Mouse (Mus musculus): ENCODE results near the gene Card9. TPM values are rescaled to one million over a fixed set of nuclear protein-coding genes. Genes with fewer than 3 reads are reported as not detected.

Card9 gene
- polyA plus RNA-seq, 1 experiment from 2014 or later = 0.62 TPM

GRCm38 (mm10) chr2:26356678-26357077, 4.0 kb downstream of the Card9 start:
- Histone ChIP-seq H3K9me3 (no peaks in the 10 kb centered on the region), H3K27me3 (ENCODE audit: insufficient read depth, poor library complexity, severe bottlenecking) (peaks cover 4% of the 10 kb centered on the region), H3K27ac (no peak overlapping the region), H3K4me3 (no peak overlapping the region), H3K36me3 (no peaks in the 10 kb centered on the region), H3K4me1 (peaks cover 23% of the 10 kb centered on the region)
- no peak for DNase-seq (ENCODE audit: low spot score)
- 73% methylated on average over 7 of the region's 7 CpGs for WGBS

GRCm38 (mm10) chr2:26356231-26356630, 4.5 kb downstream of the Card9 start:
- WGBS = 68% methylated on average over 4 of the region's 4 CpGs
- Histone ChIP-seq H3K36me3 (no peaks in the 10 kb centered on the region), H3K4me3 (no peak overlapping the region), H3K4me1 (peaks cover 24% of the 10 kb centered on the region), H3K27me3 (ENCODE audit: insufficient read depth, poor library complexity, severe bottlenecking) (peaks cover 4% of the 10 kb centered on the region), H3K9me3 (no peaks in the 10 kb centered on the region), H3K27ac (no peak overlapping the region)
- no peak for DNase-seq (ENCODE audit: low spot score)

GRCm38 (mm10) chr2:26354401-26354800, 6.3 kb downstream of the Card9 start:
- no peak overlapping the region for H3K27ac ChIP-seq
- peaks cover 4% of the 10 kb centered on the region for H3K27me3 ChIP-seq (ENCODE audit: insufficient read depth, poor library complexity, severe bottlenecking)
- H3K36me3 ChIP-seq = peaks cover 11% of the 10 kb centered on the region
- WGBS = 81% methylated on average over 4 of the region's 4 CpGs
- H3K9me3 ChIP-seq = no peaks in the 10 kb centered on the region
- peaks cover 30% of the 10 kb centered on the region for H3K4me1 ChIP-seq
- no peak for DNase-seq (ENCODE audit: low spot score)
- no peak overlapping the region for H3K4me3 ChIP-seq

GRCm38 (mm10) chr2:26353066-26353980, 7.4 kb downstream of the Card9 start:
- Histone ChIP-seq H3K36me3 (peaks cover 22% of the 10 kb centered on the region), H3K4me3 (peak overlapping the region; percentile 86), H3K27ac (peak overlapping the region; percentile 97; the same call in 1 of the 2 replicates), H3K9me3 (no peaks in the 10 kb centered on the region), H3K27me3 (ENCODE audit: insufficient read depth, poor library complexity, severe bottlenecking) (peaks cover 4% of the 10 kb centered on the region), H3K4me1 (peaks cover 32% of the 10 kb centered on the region)
- no peak for DNase-seq (ENCODE audit: low spot score)
- WGBS = 84% methylated on average over 11 of the region's 11 CpGs

GRCm38 (mm10) chr2:26352291-26352910, 8.3 kb downstream of the Card9 start:
- WGBS = 4% methylated on average over 36 of the region's 36 CpGs
- peak overlapping the region; percentile 97 for H3K27ac ChIP-seq
- peak overlapping the region; percentile 86 for H3K4me3 ChIP-seq
- DNase-seq (ENCODE audit: low spot score) = no peak
- H3K36me3 ChIP-seq = peaks cover 31% of the 10 kb centered on the region
- peaks cover 3% of the 10 kb centered on the region for H3K27me3 ChIP-seq (ENCODE audit: insufficient read depth, poor library complexity, severe bottlenecking)
- H3K9me3 ChIP-seq = no peaks in the 10 kb centered on the region
- peaks cover 31% of the 10 kb centered on the region for H3K4me1 ChIP-seq

- H3K4me1 ChIP-seq = peaks cover 36% of the 10 kb centered on the region
- peak within 1 kb of the TSS; percentile 86 for H3K4me3 ChIP-seq
- no peaks in the 10 kb centered on the region for H3K27me3 ChIP-seq (ENCODE audit: insufficient read depth, poor library complexity, severe bottlenecking)
- DNase-seq (ENCODE audit: low spot score) = peak; percentile 94
- 3% methylated on average over 62 of the region's 62 CpGs for WGBS
- H3K27ac ChIP-seq = peak within 1 kb of the TSS; percentile 97
- H3K36me3 ChIP-seq = peaks cover 39% of the 10 kb centered on the region
- no peaks in the 10 kb centered on the region for H3K9me3 ChIP-seq
Observed at GRCm38 (mm10) chr2:26351358-26352290, 9.1 kb downstream of the Card9 start, which contains the start of gene Dnlz. Gene Dnlz, minus strand, starts transcription at chr2:26352110.

- DNase-seq (ENCODE audit: low spot score) = no peak
- 65% methylated on average over 6 of the region's 6 CpGs for WGBS
- H3K27ac ChIP-seq = peak overlapping the region; percentile 48
- H3K36me3 ChIP-seq = peaks cover 71% of the 10 kb centered on the region
- no peak overlapping the region; the same call in 1 of the 2 replicates for H3K4me3 ChIP-seq
- H3K27me3 ChIP-seq (ENCODE audit: insufficient read depth, poor library complexity, severe bottlenecking) = no peaks in the 10 kb centered on the region
- H3K9me3 ChIP-seq = no peaks in the 10 kb centered on the region
- H3K4me1 ChIP-seq = peaks cover 42% of the 10 kb centered on the region
Observed at GRCm38 (mm10) chr2:26348241-26348640, 12.5 kb downstream of the Card9 start.

- 60% methylated on average over 11 of the region's 11 CpGs for WGBS
- DNase-seq (ENCODE audit: low spot score) = no peak
- no peaks in the 10 kb centered on the region for H3K27me3 ChIP-seq (ENCODE audit: insufficient read depth, poor library complexity, severe bottlenecking)
- no peaks in the 10 kb centered on the region for H3K9me3 ChIP-seq
- 0 out of 2 replicates have a peak overlapping the region, but pooled peaks have one; percentile 35 for H3K4me3 ChIP-seq
- H3K36me3 ChIP-seq = peaks cover 89% of the 10 kb centered on the region
- H3K27ac ChIP-seq = peak overlapping the region; percentile 86
- H3K4me1 ChIP-seq = peaks cover 55% of the 10 kb centered on the region
Observed at GRCm38 (mm10) chr2:26342609-26343490, 17.9 kb downstream of the Card9 start.

GRCm38 (mm10) chr2:26342044-26342443, 18.7 kb downstream of the Card9 start:
- peak overlapping the region; percentile 35; the same call in 1 of the 2 replicates for H3K4me3 ChIP-seq
- H3K27me3 ChIP-seq (ENCODE audit: insufficient read depth, poor library complexity, severe bottlenecking) = no peaks in the 10 kb centered on the region
- H3K36me3 ChIP-seq = peaks cover 81% of the 10 kb centered on the region
- 65% methylated on average over 10 of the region's 10 CpGs for WGBS
- H3K27ac ChIP-seq = peak overlapping the region; percentile 86
- no peak for DNase-seq (ENCODE audit: low spot score)
- H3K9me3 ChIP-seq = no peaks in the 10 kb centered on the region
- H3K4me1 ChIP-seq = peaks cover 51% of the 10 kb centered on the region

GRCm38 (mm10) chr2:26341510-26341981, 19.2 kb downstream of the Card9 start:
- H3K4me1 ChIP-seq = peaks cover 48% of the 10 kb centered on the region
- H3K36me3 ChIP-seq = peaks cover 76% of the 10 kb centered on the region
- no peaks in the 10 kb centered on the region for H3K27me3 ChIP-seq (ENCODE audit: insufficient read depth, poor library complexity, severe bottlenecking)
- peak overlapping the region; percentile 86 for H3K27ac ChIP-seq
- 37% methylated on average over 2 of the region's 2 CpGs for WGBS
- no peaks in the 10 kb centered on the region for H3K9me3 ChIP-seq
- H3K4me3 ChIP-seq = peak overlapping the region; percentile 35
- DNase-seq (ENCODE audit: low spot score) = no peak

GRCm38 (mm10) chr2:26339204-26339551, 21.5 kb downstream of the Card9 start:
- Histone ChIP-seq H3K4me3 (no peak overlapping the region), H3K27me3 (ENCODE audit: insufficient read depth, poor library complexity, severe bottlenecking) (no peaks in the 10 kb centered on the region), H3K9me3 (no peaks in the 10 kb centered on the region), H3K4me1 (peaks cover 47% of the 10 kb centered on the region), H3K27ac (no peak overlapping the region), H3K36me3 (peaks cover 53% of the 10 kb centered on the region)
- WGBS = 84% methylated on average over 5 of the region's 5 CpGs
- no peak for DNase-seq (ENCODE audit: low spot score)

Data from heart, embryonic 10.5 days (tissue).